Mouse (Mus musculus): ENCODE results near the gene Gm9945. TPM values are rescaled to one million over a fixed set of nuclear protein-coding genes. Genes with fewer than 3 reads are reported as not detected.

Gene Gm9945
- polyA plus RNA-seq, 1 experiment from 2014 or later: not detected

- Histone ChIP-seq H3K4me3 (replicated peaks; ENCODE audit: low read depth, low read length) (no peak within 1 kb of the TSS), H3K4me2 (ENCODE audit: low read length) (peak within 1 kb of the TSS; percentile 40), H3K36me3 (ENCODE audit: insufficient read depth, low read length) (no peaks in the 10 kb centered on the region), H3K27ac (no peak within 1 kb of the TSS), H3K9ac (ENCODE audit: low read depth, low read length) (no peak within 1 kb of the TSS), H3K4me1 (replicated peaks; ENCODE audit: insufficient read depth, low read length) (no peaks in the 10 kb centered on the region; the same call in 1 of the 2 replicates), H3K27me3 (ENCODE audit: insufficient read depth, low read length) (peaks cover 8% of the 10 kb centered on the region), H3K9me3 (replicated peaks; ENCODE audit: low read length) (no peaks in the 10 kb centered on the region)
- 2% methylated on average over 29 of the region's 29 CpGs for WGBS
- ATAC-seq (replicated peaks; ENCODE audit: low FRiP score, low read depth) (peak; percentile 68), DNase-seq (ENCODE audit: low spot score) (peak; percentile 93)
- TF ChIP-seq CTCF (IDR thresholded peaks at IDR 0.05; ENCODE audit: low read depth): peak; percentile 95
These were observed 9.8 kb upstream of the Gm9945 start, which contains the start of gene Gm9837 for GRCm38 (mm10) chr11:53469968-53470695. Gm9837 (minus strand) TSS chr11:53470479.

GRCm38 (mm10) chr11:53472709-53473108, 7.3 kb upstream of the Gm9945 start:
- no peak overlapping the region for H3K4me2 ChIP-seq (ENCODE audit: low read length)
- ATAC-seq (replicated peaks; ENCODE audit: low FRiP score, low read depth) (no peak), DNase-seq (ENCODE audit: low spot score) (no peak)
- no peaks in the 10 kb centered on the region for H3K4me1 ChIP-seq (replicated peaks; ENCODE audit: insufficient read depth, low read length)
- no peaks in the 10 kb centered on the region for H3K9me3 ChIP-seq (replicated peaks; ENCODE audit: low read length)
- H3K9ac ChIP-seq (ENCODE audit: low read depth, low read length): no peak overlapping the region
- no peak overlapping the region for H3K4me3 ChIP-seq (replicated peaks; ENCODE audit: low read depth, low read length)
- no peaks in the 10 kb centered on the region for H3K36me3 ChIP-seq (ENCODE audit: insufficient read depth, low read length)
- H3K27me3 ChIP-seq (ENCODE audit: insufficient read depth, low read length): peaks cover 20% of the 10 kb centered on the region
- no peak overlapping the region for H3K27ac ChIP-seq
- WGBS: 79% methylated on average over 3 of the region's 3 CpGs
- peak; percentile 37 for TF ChIP-seq CTCF (IDR thresholded peaks at IDR 0.05; ENCODE audit: low read depth)

GRCm38 (mm10) chr11:53475620-53476019, 4.3 kb upstream of the Gm9945 start:
- H3K4me1 ChIP-seq (replicated peaks; ENCODE audit: insufficient read depth, low read length): peaks cover 10% of the 10 kb centered on the region
- no peaks in the 10 kb centered on the region for H3K36me3 ChIP-seq (ENCODE audit: insufficient read depth, low read length)
- DNase-seq (ENCODE audit: low spot score) (no peak), ATAC-seq (replicated peaks; ENCODE audit: low FRiP score, low read depth) (no peak)
- no peak for TF ChIP-seq CTCF (IDR thresholded peaks at IDR 0.05; ENCODE audit: low read depth)
- H3K4me3 ChIP-seq (replicated peaks; ENCODE audit: low read depth, low read length): no peak overlapping the region
- 26% methylated on average over 8 of the region's 8 CpGs for WGBS
- H3K9me3 ChIP-seq (replicated peaks; ENCODE audit: low read length): no peaks in the 10 kb centered on the region
- no peak overlapping the region for H3K9ac ChIP-seq (ENCODE audit: low read depth, low read length)
- H3K27ac ChIP-seq: no peak overlapping the region
- H3K4me2 ChIP-seq (ENCODE audit: low read length): no peak overlapping the region
- H3K27me3 ChIP-seq (ENCODE audit: insufficient read depth, low read length): peaks cover 43% of the 10 kb centered on the region

GRCm38 (mm10) chr11:53477833-53478232, 2.1 kb upstream of the Gm9945 start:
- H3K27ac ChIP-seq: no peak overlapping the region
- no peak for ATAC-seq (replicated peaks; ENCODE audit: low FRiP score, low read depth)
- H3K4me3 ChIP-seq (replicated peaks; ENCODE audit: low read depth, low read length): no peak overlapping the region
- peaks cover 10% of the 10 kb centered on the region for H3K4me1 ChIP-seq (replicated peaks; ENCODE audit: insufficient read depth, low read length)
- H3K27me3 ChIP-seq (ENCODE audit: insufficient read depth, low read length): peaks cover 45% of the 10 kb centered on the region
- H3K36me3 ChIP-seq (ENCODE audit: insufficient read depth, low read length): no peaks in the 10 kb centered on the region
- TF ChIP-seq CTCF (IDR thresholded peaks at IDR 0.05; ENCODE audit: low read depth): no peak
- 41% methylated on average over 7 of the region's 7 CpGs for WGBS
- H3K9ac ChIP-seq (ENCODE audit: low read depth, low read length): no peak overlapping the region
- no peak for DNase-seq (ENCODE audit: low spot score)
- no peak overlapping the region for H3K4me2 ChIP-seq (ENCODE audit: low read length)
- no peaks in the 10 kb centered on the region for H3K9me3 ChIP-seq (replicated peaks; ENCODE audit: low read length)

GRCm38 (mm10) chr11:53478383-53479170, 1.4 kb upstream of the Gm9945 start:
- Histone ChIP-seq H3K36me3 (ENCODE audit: insufficient read depth, low read length) (no peaks in the 10 kb centered on the region), H3K9me3 (replicated peaks; ENCODE audit: low read length) (no peaks in the 10 kb centered on the region), H3K4me2 (ENCODE audit: low read length) (peak overlapping the region; percentile 78), H3K27me3 (ENCODE audit: insufficient read depth, low read length) (peaks cover 45% of the 10 kb centered on the region), H3K27ac (no peak overlapping the region), H3K4me3 (replicated peaks; ENCODE audit: low read depth, low read length) (peak overlapping the region; percentile 43), H3K9ac (ENCODE audit: low read depth, low read length) (peak overlapping the region; percentile 37; the same call in 1 of the 2 replicates), H3K4me1 (replicated peaks; ENCODE audit: insufficient read depth, low read length) (peaks cover 10% of the 10 kb centered on the region)
- 7% methylated on average over 79 of the region's 79 CpGs for WGBS
- no peak for TF ChIP-seq CTCF (IDR thresholded peaks at IDR 0.05; ENCODE audit: low read depth)
- DNase-seq (ENCODE audit: low spot score): no peak
- ATAC-seq (replicated peaks; ENCODE audit: low FRiP score, low read depth): 0 out of 2 replicates have a peak, but pooled peaks have one; percentile 49

- under 1% methylated on average over 62 of the region's 62 CpGs for WGBS
- peak overlapping the region; percentile 43 for H3K4me3 ChIP-seq (replicated peaks; ENCODE audit: low read depth, low read length)
- H3K9me3 ChIP-seq (replicated peaks; ENCODE audit: low read length): no peaks in the 10 kb centered on the region
- peaks cover 10% of the 10 kb centered on the region for H3K4me1 ChIP-seq (replicated peaks; ENCODE audit: insufficient read depth, low read length)
- ATAC-seq (replicated peaks; ENCODE audit: low FRiP score, low read depth) (no peak; the same call in 1 of the 2 replicates), DNase-seq (ENCODE audit: low spot score) (no peak)
- no peak overlapping the region for H3K27ac ChIP-seq
- H3K4me2 ChIP-seq (ENCODE audit: low read length): peak overlapping the region; percentile 78
- no peaks in the 10 kb centered on the region for H3K36me3 ChIP-seq (ENCODE audit: insufficient read depth, low read length)
- no peak for TF ChIP-seq CTCF (IDR thresholded peaks at IDR 0.05; ENCODE audit: low read depth)
- H3K9ac ChIP-seq (ENCODE audit: low read depth, low read length): peak overlapping the region; percentile 37; the same call in 1 of the 2 replicates
- H3K27me3 ChIP-seq (ENCODE audit: insufficient read depth, low read length): peaks cover 45% of the 10 kb centered on the region
These were observed 689 bp upstream of the Gm9945 start for GRCm38 (mm10) chr11:53479171-53479782.

Measured in kidney, postnatal 0 days (tissue).